Mouse (Mus musculus): ENCODE results near the gene Hoxd4.

Gene Hoxd4

DNA sequence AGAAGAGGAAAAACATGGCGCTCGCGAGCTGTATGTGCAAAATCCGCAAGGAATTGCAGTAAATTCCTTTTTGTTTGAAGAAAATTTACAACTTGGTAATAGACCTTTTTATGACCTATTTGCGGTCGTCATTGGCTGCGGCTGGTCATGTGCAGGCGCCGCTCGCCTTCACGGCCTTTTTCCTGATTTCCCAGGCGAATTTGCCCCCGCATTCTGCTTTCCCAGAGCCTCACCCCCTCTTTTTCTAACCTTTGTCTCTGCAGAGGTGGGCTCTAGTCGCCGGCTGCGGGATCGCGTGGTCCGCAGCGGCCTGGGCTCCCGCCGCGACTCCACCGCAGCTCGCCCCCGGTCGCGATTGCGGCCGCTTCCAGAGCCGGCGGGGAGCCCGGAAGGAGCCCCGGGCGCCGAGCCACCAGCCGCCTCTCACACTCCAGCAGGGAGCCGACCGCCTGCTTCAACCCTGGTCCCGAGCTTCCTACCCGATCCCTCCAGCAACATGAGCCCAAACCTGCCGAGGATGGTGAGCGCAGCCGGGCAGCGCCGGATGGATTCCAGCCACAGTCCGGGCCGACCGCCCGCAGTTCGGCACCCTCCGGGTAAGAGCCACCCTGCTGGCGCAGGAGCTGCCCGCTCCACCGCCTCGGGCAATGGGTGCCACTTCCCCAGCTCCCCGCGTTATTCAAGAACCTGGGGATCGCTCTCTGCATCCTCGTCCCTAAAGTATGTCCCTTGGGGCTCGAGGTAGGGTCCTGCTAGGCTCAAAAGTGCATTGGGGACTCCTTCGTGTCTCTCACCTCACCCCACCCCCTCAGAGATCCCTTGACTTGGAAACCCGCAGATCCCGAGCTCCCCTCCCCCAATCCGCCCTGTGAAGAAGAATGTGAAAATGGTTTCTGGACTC is at the start of gene Hoxd4, which contains the start of gene Hoxd3:
Gene Hoxd4 (plus strand): TSS at position 209 of the 901 bp plus-strand sequence.
Gene Hoxd3 (plus strand): TSS at position 207 of the 901 bp plus-strand sequence.
- no peak for DNase-seq

DNA sequence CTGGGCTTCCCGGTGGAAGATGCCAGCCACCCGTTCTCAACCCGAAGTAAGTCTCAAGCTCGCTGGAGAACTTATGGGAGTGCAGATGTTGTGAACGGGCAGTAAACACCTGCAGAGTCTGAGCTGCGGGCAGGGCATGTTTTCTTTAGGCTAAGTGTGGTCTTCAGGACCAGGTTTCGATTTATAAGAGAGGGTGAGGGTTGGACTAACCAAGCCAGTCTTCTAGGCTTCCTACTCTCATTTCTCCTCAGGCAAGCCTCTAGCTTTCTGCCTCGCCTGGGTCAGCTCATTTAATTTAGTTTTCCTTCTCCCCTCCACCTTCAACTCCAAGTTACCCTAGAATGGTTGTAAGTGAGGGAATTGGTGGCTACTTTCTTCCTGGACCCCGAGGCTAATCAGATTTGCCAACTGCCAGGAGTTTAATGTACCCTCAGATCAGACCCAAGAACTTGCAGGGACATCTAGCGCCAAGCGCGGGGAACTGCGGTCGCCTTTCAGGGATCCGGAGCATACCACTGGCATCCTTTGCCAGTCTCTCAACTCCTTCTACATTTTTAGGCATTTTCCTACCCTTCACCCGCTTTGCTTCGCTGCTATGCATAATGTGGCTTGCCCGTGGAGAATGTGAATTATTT is 48.3 kb upstream of the Hoxd4 start:
- no peak for DNase-seq

DNA sequence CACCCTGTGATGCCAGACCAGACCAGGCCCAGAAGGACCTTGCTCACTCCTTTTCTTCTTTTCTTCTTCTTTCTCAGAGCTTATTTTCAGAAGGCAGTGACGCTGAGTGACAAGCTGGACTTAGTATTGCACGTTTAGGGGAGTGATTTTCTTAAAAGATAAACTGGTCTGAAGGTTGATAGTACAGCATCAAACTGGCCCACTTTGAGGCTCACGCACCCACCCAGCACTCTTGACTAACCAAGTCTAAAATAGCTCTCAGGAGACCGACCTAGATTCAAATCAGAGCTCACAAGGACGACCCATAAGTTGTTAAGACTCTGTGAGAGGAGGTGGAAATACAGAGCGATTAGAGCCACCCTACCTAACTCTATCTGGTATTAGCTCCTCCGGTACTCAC is 45.3 kb upstream of the Hoxd4 start:
- DNase-seq, result no peak

DNA sequence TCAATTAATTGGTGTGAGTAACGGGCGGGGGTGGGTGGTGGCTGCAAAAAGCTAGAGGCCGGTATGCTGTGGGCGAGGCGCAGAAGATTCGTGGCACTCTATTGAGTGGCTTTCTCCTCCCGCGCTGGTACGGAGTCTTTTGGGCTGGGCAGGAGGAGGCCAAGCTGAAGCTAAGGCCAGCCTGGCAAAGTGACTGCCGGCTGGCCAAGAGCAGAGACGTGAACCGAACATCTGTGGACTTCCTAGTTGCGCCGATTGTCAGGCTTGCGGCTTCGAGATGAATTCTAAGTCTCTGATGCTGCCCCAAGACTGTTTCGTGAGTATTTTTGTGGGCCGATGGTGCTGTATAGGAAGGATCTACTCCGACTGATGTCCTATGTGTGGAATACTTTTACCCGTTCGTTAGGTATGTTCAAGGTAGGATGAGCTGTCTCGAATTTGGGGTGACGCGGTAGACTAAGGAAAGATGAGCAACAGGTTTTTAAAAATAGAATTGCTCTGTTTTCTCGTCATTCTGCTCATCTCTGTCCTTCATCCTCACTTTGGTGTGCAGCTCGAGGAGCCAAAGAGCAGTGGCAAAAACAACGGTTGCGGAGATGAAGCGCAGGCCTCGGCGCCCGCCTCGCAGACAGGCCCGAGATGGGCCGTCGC is 44.4 kb upstream of the Hoxd4 start:
- DNase-seq, result no peak

DNA sequence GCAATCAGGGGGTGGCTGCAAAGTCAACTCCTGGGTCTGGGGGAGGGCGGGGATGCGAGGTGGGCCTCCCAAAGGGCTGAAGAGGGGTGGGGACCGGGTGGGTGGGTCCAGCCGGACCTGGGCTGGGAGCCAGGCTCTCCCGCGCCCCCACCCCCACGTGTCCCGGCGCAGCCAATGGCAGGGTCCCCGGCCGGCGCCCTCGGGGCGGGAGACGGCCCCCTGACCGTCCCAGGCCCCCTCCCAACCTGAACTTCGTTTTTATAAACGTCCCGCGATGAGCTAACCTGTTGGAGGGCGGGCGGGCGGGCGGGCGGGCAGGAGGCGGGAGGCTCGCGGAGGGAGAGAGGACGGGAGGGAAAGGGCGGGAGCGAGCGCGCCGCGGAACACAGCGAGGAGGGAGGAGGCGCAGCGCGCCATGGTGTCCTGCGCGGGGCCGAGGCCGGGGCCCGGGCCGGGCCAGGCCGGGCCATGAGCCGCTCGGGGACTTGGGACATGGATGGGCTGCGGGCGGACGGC is 43.8 kb upstream of the Hoxd4 start, which contains the start of gene Hoxd13:
Gene Hoxd13 (plus strand): TSS at position 469 of the 516 bp plus-strand sequence.
- DNase-seq, result no peak

DNA sequence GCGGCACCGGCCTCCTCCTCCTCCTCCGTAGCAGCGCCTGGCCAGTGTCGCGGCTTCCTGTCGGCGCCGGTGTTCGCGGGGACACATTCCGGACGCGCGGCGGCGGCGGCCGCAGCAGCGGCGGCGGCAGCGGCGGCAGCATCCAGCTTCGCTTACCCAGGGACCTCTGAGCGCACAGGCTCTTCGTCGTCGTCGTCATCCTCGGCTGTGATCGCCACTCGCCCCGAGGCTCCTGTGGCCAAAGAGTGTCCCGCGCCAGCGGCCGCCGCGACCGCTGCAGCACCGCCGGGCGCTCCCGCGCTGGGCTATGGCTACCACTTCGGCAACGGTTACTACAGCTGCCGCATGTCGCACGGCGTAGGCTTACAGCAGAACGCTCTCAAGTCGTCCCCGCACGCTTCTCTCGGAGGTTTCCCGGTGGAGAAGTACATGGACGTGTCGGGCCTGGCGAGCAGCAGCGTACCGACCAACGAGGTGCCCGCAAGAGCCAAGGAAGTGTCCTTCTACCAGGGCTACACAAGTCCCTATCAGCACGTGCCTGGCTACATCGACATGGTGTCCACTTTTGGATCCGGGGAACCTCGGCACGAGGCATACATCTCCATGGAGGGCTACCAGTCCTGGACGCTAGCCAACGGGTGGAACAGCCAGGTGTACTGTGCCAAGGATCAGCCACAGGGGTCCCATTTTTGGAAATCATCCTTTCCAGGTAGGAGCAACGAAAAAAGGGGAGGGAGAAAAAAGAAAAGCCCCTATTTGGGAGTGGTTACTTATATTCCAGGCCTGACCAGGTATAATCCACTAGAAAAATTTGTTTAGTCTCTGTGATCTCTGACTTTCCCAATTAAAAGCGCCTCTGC is 43.1 kb upstream of the Hoxd4 start:
- DNase-seq, result no peak

DNA sequence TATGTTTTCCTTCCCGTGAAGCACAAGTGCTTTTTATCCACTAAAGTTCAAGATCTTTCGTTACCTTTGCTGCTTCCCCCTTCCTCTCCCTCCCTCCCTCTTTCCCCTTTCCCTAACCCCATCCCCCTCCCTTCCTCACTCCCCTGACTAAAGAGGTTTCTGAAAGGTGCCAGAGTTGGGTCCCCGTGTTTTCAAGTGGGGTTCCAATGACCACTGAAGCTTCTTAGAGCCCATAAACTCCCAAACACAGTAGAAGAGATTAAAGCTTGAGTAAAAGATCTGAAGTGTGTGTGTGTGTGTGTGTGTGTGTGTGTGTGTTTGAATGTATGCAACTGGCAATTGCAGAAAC is 42.5 kb upstream of the Hoxd4 start:
- no peak for DNase-seq

DNA sequence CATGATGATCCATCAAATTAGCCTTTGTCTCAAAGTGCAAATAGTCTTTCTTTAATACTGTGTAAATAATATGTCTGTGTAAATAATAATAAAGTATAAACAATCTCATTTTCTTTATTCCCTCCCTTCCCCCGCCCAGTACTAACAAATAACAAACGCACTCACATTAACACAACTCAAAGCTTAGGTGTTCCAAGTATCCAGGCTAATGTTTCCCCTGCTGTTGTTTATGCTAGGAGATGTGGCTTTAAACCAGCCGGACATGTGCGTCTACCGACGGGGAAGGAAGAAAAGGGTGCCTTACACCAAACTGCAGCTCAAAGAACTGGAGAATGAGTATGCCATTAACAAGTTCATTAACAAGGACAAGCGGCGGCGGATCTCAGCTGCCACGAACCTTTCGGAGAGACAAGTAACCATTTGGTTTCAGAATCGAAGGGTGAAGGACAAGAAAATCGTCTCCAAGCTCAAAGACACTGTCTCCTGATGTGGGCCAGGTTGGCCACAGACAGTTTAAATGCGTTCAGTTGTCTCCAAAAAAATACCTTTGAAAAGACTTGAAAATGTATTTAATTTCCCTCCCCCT is 42.0 kb upstream of the Hoxd4 start:
- no peak for DNase-seq

DNA sequence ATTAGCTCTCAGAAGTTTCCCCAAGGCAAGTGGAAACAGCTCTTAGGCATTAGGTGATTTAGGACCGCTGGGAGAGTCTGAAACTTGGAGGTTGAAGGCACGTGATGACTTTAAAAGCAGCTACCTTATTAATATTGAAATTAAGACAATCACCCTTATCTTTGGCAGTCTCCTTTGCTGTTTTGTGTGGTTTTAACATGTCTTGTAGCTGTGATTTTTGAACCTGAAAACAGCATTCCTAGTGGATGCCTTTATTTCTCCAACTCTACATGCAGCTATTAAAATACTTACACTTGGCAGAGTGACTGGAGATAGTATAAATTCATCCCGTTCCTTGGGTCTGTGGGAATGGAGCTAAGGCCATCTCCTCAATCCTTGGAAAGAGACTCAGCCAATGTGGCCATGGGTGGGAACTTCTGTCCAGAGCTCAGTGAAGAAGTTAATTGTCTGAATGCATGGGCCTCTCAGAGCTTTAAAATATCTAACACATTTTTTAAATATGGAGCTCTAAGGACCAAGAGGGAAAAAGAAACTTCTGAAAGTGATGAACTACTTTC is 41.0 kb upstream of the Hoxd4 start:
- no peak for DNase-seq

DNA sequence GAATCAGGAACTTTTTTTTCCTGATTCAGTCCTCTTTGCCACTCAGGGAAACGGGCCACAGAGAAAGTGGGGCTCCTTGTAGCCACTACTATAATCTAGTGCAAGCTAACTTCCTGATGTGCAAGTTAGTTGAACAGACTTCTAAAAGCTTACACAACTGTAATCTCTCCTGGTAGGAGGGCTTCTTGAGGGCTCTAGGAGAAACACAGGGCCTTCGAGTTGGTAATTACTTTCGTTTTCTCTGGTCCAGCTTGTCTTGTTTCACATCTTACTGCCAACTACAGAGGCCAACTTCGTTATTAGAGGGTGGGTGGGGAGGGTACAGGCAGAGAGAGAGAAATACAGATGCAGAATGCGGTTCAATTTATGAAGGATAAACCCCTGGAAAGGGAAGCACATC is 39.9 kb upstream of the Hoxd4 start:
- no peak for DNase-seq

DNA sequence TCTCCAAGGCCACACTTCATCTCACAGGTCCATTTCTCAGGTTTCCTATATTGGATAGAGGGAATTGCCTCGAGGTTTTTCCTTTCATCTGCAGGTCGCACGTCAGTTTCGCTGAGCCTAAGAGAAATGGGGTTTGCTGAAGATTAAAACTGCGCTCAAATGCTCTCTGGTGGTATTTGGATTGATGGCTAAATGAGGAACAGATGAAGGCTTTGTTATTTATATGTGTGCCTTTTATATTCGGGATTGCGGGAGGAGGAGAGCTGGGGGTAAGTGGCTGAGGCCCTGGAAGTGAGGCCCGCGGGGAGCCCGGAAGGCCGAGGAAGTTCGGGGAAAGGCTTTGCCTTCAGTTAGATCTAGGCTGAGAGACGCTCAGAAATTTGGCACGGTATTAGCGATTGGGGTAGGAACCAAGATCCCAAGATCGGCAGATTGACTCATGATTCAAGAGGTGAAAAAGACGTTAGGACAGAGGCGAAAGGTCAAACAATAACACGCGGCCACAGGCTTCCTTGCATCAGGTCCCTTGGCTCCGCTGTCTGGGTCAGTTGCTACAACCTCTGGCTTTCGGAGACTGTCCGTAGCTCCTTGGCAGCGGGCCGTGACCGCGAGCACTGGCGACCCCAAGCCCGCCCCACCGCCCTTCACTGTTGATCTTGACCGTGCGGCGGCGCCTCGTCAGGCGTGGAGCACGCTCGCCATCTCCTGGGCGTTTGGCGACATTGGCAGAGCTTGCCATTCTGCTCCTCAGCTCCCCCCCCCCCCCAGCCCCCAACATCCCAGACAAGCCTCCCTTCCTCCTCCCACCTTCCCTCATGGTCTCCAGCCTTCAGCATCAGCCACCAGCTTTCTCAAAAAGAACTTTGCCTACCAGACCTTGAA is 39.0 kb upstream of the Hoxd4 start:
- DNase-seq, result peak; percentile 51

DNA sequence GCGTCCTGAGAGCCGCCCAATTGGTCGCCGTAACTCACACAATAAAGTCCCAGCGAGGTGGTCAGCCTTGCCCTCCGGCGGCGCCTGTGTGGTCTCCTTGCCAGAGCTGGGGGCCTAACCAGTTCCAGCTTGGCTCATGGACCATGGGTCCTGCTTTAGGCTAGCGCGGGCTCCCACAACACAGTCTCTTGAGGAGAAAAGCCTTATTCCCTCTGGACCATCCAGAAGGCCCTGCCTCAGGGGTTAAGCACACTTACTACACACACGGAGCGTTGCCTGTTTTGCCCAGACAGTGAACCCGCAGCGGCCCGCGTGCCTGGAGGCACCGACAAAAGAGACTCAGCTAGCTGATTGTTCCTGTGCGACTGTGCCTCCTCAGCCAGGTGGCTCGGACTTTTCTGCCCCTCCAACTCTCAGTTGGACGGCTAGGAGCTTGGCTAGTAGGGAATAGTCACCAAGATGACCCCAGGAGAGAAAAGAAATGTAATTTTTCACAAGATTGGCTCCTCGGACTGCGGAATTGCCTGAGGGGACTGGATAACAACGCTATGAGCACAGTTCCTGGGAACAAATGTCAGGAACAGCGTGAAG is 37.8 kb upstream of the Hoxd4 start:
- DNase-seq, result no peak

DNA sequence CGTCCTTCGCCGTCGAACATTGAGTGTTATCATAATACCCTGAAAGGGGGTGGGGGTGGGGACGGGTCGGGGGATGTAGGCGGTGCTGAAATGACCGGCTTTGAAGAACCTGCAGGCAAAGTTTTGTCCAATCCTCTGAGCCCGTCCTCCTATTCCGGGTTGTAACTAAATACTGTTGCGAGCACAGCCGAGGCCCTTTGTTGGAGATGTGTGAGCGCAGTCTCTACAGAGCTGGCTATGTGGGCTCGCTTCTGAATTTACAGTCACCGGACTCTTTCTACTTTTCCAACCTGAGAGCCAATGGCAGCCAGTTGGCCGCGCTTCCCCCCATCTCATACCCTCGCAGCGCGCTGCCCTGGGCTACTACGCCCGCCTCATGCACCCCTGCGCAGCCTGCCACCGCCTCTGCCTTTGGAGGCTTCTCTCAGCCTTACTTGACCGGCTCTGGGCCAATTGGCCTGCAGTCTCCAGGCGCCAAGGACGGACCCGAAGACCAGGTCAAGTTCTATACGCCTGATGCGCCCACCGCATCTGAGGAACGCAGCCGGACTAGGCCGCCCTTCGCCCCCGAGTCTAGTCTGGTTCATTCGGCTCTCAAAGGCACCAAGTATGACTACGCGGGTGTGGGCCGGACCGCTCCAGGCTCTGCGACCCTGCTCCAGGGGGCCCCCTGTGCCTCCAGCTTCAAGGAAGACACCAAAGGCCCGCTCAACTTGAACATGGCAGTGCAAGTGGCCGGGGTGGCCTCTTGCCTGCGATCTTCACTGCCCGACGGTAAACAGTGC is 36.7 kb upstream of the Hoxd4 start, which contains the start of gene Hoxd12:
Gene Hoxd12 (plus strand): TSS at position 133 of the 785 bp plus-strand sequence.
- DNase-seq, result no peak

DNA sequence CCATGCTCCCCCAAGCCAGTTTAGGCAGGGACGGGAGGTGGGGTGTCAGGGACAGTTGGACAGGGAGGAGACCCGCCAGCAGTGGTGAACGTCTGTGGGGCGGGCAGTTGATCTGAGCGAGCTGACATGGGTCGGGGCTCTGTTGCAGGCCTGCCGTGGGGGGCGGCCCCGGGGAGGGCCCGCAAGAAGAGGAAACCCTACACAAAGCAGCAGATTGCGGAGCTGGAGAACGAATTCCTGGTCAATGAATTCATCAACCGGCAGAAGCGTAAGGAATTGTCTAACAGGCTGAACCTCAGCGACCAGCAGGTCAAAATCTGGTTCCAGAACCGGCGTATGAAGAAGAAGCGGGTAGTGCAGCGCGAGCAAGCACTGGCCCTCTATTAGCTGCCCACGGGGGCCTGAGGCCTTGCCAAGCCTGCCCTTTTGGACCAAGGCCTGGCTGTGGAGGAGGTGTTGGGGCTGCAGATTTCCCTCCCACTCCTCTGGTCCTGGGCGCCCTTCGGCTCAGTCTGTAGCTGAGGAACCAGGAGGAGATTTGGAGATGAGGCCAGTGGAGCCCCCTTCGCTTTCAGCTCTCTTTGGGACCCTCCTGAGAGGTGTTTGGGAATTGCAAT is 36.0 kb upstream of the Hoxd4 start:
- DNase-seq, result no peak

DNA sequence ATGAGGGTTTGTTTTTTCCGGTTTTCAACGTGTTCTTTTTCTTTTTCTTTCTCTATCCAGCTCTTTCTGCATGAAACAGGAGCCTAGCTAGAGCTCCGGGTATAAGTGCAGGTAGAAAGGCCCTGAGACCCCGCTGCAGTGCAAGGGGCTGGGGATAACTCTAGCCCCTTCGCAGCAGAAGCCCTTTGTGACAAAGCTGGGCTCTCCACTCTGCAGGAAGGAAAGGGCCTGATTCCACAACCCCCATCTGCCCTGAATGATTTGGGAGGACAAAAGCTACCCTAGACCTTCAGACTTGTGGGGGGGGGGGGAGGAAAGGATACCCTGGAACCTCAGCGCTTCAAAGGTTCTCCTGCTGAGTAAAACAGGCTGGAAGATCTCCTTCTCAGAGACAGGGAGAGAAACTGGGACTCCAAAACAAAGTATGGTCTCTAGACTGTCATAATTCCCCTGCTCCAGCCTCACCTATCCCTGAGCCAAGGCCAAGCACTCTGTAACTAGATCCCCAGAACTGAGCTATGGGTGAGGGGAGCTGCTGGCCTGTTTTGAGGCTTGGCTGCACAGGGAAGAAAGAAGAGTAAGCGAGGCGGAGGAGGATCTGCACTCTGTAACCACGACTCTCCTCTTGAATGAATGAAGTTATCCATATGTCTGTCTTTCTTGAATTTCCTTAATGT is 35.2 kb upstream of the Hoxd4 start:
- no peak for DNase-seq

DNA sequence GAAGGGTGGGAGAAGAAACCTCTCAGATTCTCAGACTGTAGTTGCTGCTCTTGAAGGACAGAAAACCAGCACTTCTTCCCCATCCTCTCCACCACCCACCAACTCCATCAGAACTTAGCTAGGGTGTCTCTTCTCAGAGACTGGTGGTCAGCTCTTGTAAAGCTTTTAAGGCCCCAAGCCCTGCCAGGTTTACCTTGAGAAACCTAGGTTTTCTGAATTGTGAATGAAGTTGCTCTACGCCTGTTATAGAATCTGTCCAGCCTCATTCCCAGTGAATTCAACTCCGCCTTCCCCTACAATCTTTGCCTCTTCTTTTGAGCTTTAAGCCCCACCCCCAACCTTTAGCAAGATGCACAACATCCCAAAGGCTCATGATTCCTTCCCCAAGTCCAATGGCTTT is 34.6 kb upstream of the Hoxd4 start:
- no peak for DNase-seq

DNA sequence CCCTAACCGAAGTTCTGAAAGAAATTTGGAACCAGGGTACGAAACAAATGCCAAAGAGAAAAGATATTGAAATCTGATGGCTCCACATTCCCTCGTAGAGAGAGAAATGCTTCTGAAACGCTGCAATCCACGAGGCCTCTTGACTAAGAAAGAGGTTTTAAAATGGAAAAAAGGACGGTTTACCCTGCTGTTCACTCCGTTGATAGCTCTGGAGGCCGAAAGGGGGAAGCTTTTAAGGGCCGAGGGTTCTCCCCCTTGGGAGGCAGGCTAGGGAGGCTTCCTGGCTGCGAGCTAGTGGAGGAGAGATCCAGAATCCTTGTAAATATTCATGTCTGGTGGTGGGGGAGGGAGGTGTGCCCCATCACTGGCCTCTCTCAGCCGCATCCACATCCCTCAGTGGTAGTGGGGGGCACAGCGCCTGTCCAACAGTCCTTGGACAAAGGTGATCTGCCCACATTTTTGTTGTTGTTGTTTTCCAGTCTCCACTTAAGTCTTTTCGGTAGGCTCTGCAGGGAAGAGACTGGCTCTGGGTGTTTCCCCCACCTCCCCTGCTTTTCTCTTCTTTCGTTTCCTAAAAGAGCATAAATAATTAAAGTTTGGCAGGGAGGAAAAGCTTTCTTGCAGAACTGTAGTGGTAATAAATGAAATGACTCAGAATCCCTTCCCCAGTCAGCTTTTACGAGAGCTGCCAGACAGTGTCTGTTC is 32.7 kb upstream of the Hoxd4 start, which contains the start of gene Hoxd11:
Gene Hoxd11 (plus strand): TSS at position 667 of the 705 bp plus-strand sequence.
- no peak for DNase-seq

DNA sequence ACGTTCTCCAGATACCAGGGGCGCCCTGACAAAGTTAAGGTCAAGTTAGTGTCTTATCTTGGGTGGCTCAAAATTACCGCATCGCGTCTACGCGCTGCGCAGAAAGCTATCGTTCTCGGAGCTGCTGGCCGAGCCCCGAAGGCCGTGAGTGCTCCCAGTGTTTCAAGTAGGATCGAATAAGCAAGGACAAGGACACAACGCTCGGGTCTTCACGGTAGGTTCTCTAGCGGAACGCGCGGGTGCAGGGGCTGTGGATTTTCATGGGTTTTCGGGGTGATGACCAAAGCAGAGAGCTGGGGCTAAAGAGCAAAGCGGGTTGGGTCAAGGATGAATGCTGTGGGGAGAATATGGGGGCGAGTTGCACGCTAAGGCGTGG is 32.1 kb upstream of the Hoxd4 start:
- no peak for DNase-seq

Data from thymus, postnatal 14 days (tissue).